Mouse (Mus musculus): ENCODE data around the gene Tspan12.
"Not testable (repeated sequence)": the region's sequence is repeated elsewhere in the genome, so short reads cannot be mapped to it uniquely, and the experiment has no call there.

Tspan12 gene

DNA sequence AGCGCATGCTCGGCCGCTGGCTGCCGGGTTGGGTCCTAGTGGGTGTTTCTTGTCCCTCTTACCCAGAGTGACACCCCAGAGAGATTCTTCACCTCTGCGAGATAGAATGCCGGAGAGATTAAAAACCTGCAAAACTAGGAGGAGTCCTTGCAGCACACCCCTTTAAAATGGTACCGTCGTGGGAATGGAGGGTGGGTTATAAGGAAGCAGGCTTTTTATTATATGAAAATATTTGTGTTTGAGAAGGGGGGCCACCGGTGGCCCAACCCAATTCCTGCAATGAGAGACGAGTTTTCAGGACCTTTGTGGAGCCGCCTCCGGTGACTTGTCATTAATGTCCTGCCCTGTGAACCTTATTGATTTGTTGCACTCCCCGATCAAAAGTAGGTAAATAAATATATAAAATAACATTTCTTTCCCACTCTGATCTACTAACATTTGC is at the start of gene Tspan12:
Gene Tspan12 (minus strand): TSS at position 172 of the 442 bp plus-strand sequence.
- DNase-seq, result peak in 1 of 2 experiments; percentile 46

DNA sequence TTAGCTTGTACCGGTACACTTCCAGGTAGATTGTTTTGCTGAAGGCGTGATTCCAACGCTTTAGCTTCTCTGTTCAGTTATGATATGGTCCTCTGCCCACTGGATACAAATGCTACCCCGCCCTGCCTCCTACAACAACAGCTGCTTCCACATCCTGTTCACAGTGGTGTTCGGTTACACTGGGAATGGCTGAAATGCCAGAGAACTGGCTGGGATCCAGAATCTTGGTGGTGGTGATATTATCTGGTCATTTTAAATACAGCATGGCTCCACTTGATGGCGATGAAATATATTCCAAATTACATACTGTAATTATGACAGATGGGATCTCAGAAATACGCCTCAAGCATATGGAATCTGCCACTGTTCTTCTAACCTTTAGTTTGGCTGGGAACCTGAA is 42.1 kb upstream of the Tspan12 start:
- DNase-seq, result peak; percentile 74 to 75

DNA sequence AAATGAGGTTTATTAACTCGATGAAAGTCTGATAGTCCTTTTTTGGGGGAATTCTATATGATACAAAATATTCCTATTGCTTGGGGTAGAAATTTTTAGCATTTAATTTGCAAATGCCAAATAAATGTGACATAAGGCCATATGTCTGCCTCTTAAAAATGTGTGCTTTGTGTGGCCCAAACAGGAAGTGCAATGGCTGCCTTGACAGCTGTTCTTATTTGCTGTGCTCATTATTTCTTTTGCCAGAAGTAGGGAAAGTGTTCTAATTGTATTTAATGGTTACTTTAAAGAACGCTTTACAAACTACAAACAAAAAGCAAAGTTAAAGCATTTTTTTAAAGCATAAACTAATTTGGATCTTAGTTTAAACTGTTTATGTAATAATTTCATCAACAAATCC is 36.8 kb upstream of the Tspan12 start:
- no peak for DNase-seq

DNA sequence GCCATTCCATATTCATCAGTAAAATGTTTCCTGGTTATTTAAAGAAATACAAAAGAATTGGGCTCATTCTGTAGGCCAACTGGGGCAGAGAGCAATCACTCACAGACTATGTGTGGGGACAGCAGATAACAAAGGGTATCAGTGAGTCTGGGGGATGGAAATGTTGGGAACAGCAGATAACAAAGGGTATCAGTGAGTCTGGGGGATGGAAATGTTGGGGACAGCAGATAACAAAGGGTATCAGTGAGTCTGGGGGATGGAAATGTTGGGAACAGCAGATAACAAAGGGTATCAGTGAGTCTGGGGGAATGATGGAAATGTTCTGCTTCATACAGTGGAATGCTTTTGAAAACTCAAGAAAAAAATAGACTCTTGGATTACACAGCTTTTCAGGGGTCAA is 35.7 kb upstream of the Tspan12 start:
- DNase-seq, result not testable (repeated sequence)

DNA sequence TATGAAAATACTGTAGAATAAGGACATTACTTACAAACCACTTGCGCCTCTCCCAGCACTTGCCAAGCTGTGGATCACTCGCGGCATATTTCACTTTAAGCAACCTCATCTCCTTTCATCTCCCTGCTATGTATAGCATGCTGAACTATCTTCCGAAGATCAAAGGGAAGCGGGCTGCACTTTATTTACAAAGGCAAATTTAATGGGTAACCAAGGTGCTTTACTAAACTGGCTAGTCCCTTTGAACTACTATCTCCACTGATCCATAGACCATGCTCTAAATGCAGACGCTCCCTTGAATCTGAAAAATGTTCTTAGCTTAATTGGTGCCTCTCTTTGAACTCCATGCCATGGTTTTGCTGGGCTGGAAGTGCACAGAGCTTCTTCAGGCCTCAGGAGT is 27.2 kb upstream of the Tspan12 start:
- no peak for DNase-seq

DNA sequence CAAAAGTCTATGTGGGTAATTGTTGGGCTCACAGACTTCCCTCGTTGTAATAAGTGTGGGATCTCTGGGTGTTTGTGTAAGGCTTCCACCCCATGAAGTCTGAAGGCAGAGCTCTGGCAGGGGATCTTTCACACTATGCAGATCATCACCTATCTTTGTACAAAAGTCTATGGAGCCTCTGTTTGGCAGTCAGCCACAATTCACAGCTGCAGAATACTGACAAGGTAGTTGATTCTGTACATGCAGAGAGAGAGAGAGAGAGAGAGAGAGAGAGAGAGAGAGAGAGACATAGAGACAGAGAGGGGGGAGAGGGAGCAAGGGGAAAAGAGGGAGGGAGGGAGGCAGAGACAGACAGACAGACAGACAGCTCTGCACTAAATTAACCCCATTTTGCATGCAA is 15.0 kb upstream of the Tspan12 start:
- no peak for DNase-seq

DNA sequence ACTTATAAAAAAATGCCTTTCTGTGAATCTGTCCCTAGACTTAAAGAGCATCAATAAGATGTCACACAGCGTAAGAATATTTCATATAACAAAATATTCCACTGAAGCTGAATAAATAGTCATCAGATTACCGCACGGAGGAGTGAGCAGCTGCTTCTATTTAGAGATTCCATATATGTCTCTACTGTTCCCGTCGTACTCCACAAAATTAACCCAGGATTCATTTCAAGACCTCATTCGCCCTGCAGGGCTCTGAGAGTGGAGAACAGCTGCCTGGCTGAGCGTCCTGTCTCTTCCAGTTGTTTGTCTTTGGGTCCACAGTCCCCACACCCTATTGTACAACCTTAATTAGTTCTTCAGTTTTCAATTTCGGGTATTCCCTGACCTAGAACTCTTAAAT is 11.9 kb upstream of the Tspan12 start:
- no peak for DNase-seq

DNA sequence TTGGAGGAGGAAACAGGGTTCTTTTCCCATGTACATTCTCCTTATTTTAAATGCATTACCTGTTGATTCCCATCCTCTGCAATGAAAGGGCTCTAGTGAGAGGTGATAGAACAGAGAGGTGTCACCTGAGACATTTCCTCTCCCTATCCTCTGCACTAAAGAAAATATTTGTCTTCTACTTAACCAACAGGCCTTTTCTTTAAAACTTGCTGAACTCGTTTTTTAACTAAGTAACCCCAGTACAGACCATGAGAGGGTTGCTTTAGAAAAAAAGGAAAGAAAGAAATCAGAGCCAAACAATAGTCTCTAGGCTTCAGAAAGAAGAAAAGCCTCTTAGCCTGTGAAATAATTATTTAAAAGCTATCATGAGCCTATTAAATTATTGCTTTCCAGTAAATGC is 11.2 kb upstream of the Tspan12 start:
- no peak for DNase-seq

DNA sequence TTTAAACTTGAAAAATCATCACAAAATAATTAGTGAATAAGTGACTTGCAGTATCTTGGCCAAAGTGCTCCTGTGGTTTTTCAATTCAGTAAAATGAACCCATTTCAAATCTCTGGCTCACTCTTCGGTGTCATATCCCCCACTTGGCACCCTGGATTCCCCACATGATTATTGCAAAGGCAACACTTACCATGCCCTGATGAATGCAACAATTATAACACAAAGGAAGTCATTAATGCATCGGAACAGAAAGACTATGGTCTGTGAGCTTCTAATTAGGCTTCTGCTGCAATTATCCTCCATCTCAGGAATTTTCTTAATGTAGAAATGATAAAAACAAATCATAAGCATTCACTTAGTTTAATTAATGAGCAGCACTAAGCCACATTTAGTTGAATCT is 9.0 kb upstream of the Tspan12 start:
- DNase-seq, result no peak

DNA sequence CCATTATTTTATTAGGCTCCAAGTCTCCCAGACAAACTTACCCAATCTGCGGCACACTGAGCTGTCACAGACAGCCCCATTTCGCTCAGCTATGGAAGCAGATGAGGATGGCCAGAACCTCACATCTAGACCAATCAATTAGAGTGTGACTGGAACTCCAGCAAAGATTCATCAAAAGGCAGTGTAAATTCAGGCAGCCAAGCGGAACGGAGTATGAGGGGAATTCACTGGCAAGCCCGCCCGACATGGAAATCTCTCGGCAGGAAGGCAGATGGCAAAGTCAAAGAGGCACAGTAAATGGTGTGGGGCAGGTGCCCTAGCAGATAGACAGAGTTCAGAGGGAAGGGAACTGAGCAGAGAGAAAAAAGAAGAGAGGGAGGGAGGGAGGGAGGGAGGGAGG is 5.5 kb upstream of the Tspan12 start:
- peak; percentile 45 to 51 for DNase-seq

DNA sequence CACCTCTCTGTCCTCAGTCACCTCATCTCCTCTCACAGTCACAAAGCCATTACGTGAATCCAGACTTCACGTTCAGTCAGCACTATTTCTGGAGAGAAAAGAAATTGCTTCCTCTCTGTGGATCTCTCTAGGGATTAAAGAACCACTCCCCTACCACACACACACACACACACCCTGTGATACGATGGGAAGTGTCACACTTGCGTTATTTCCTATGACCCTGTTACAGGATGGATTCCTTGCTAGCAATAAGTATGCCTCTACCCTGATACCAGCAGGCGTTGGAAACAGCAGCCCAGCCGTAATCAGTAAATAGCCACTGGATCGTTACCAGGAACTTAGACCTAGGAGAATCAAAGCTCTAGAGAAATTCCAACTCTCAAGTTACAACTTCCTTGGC is 3.6 kb upstream of the Tspan12 start:
- peak; percentile 38 to 44 for DNase-seq

DNA sequence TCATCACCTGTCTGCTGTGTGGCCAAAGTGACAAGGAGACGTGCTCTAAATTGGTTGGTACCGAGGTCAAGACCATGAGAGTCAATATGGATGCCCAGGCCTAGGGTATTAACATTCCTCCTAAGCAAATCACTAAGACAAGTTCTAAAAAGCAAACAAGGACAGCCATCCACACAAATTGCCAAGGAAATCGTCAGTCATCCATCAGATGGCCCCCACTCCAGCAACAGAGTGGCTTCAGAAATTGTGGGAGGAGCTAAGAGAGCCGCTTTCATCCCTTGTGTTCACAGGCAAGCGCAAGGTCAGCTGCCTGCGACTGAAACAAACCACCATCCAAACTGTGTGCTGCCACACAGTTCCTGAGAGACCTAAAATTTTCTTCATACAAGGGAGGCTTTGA is 1.0 kb upstream of the Tspan12 start:
- DNase-seq, result no peak

DNA sequence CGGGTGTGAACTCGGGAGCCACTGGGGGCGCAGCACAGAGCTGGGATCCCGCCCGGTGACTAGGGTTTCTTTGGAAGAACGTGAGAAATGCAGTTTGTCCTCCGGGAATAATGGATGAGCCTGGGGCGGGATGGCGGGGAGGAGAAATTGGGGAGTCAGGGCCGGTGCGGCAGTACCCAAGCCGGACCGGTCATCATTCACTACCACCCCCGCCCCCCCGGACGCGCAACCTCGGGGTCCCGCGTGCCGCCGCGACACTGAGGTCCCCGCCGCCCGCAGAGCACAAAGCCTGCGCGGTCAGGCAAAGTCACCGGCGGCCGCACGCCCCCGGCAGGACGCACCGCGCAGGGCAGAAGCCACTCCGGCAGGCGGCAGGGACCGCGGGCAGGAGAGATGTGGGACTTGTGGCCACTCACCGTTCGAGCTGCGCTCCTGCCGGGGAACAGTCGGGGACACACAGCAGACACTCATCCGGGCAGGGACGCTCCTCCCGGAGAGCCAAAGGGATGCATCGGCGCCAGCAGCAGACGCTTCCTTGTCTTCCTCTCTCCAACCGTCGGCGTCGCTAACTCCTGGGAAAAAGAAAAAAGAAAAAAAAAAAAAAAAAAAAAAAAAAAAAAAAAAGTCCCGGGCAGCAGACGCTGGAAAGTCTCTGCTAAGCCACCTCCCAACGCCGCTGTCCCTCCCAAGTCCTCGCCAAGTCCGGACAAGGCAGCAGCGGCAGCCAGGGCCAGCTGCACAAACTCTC is 545 bp downstream of the Tspan12 start:
- DNase-seq, result peak; percentile 85 to 93

DNA sequence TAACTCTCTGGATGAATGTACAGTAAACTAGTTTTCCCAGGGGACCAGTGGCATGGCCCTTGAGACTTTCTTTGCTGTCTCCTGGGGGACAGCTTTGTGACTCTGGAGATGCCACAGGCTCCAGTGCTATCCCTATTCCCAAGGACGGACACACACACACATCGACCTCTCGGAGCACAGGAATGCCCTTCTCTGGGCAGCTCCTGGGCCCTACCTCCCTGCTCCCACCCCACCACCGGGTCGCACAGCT is 1.0 kb downstream of the Tspan12 start:
- no peak for DNase-seq

DNA sequence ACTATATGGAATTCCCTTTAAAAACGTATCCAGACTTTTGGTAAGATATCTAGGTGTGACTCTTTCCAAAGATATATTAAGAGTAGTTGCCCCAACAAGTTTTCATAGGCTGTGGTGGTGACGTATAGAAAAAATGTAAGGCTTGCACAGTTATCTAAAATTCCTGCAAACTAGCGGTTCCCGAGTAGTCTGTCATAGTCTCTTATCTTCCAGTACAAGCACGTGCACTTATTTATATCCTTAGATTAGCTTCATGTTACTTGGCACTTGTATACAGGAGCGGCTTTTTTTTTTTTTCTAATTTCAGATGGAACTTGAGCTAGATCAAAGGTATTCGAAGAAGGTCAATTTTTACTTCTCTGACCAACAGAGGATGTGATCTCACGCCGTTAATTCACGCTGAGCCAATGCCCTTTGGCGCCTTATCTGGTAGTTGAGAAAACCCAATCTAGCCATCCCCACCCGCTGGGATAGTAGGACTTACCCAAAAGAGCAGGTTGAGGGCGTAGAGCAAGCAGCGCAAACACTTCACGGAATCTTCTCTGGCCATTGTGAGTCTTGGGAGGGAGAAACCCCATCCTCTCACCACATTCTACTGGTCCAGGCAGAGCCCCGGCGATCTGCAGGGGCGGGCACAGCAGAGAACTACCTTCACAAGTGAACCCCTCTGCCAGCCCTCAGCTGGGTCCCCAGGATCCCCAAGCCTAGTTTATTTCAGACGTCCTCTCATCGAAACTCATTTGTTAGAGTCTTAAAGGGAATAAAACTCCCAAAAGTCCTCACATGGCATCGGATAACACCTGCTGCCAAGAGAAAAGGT is 1.6 kb downstream of the Tspan12 start:
- peak; percentile 43 to 50 for DNase-seq

DNA sequence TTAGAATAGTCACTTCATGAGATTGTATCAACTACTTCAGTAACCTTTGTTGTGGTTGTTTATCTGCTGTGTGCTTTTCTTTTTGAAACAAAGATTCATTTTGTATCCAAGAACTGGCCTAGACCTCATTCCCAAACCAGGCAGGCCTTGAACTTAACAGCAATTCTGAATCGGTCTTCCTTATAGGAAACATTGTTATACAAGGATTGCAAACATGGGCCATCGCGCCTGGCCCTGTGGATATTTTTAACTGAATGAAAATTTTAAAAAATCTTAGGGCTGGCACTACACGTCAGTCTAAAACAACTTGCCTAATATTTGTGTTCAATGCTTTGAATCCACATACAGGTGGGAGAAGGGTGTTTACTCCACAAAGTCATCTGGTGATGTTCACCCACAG is 3.5 kb downstream of the Tspan12 start:
- DNase-seq, result no peak

DNA sequence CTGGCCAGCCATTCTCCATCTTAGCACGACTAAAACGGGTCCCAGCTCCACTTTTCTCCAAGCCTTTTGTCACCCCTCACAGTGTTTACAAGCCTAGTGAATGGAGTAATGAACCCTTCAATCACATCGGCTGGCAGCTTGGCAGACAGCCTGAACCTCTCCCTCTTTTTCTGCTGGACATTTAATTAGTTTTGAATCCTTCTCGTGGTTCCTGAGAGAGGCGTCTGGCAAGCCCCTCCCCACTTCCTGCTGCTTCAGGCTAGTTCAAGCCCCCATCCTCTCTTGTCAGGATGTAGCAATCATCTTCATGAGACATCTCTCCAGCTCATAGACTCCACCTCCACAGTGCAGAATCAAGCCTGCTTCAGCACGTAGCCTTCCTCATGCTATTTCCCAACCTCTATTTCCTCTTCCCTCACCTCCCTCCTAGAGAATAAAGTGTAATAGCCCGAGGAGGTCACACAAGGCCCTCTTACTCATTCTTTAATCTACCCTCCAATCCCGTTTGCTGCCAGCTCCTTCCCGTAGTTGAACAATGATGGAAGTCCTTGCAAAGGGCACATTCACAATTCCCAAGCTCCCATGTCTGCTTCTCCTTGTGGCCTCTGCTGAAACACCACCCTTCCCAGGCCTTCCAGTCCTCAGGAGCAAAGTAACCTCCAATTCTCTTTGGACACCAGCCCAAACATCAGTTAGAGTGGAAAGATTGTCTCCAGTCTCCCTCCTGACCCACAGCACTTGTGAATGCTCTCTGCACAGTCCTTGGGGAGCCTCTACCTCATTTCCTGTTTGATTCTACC is 12.1 kb downstream of the Tspan12 start:
- DNase-seq, result peak; percentile 37 to 38

DNA sequence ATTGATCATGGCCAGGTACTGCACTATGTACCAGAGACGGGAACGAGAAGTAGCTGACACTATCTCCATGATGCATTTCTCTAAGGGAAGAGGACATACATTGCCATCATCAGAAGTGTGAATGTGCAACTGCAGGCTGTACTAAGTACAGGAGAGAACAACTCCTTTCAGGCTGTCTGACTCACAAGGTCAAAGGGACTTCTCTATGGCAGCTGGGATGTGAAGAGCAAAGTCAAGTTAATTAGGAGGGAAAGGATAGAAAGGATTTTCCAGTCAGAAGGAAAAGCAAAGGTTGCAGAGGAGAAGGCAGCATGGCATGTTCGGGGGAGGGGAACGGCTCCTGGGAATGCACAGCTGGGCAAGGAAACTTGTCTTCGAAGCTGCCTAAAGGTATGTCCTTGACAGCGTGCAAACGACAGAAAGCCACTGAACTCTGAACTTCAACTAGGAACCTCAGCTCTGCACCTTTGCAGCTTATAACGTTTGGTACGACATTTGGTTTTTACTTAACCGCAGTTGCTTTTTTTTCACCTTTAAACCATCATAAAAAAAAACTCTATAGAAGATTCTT is 13.0 kb downstream of the Tspan12 start:
- DNase-seq, result peak in 1 of 2 experiments; percentile 43

DNA sequence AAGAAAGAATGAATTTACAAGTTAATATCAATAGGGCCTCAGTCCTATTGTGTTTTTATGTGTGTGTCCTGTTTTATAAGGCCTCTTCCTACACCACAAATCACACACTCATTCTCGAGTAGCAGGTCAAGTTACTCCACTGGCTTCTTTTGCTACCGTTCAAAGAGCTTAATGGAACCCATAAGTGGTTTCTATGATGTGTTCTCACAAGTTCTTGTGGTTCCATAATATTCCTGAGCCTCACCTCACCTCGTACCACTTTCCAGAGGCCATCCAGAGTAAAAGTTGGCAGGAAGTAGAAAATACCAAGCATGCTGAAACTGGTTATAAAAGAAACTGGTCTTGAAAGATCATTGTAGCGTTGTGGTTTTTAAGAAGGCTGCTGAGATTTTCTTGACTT is 18.8 kb downstream of the Tspan12 start:
- no peak for DNase-seq

DNA sequence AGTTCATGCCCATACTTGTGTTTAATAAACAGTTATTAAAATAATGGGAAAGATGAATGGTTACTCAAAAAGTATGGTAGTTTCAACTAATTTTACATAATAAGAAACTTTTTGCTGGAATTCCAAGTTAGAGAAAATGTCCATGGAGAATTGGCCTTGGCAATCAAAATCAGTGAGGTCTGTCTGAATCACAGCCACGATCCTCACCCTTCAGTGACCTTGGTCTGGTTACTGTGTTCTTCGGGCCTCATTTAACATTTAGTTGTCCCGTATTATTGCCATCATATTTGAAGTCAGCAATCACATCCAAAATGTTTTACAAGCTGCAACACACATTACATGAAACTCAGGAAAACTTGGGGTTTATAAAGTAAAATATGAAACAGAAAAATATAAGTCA is 20.4 kb downstream of the Tspan12 start:
- DNase-seq, result no peak

DNA sequence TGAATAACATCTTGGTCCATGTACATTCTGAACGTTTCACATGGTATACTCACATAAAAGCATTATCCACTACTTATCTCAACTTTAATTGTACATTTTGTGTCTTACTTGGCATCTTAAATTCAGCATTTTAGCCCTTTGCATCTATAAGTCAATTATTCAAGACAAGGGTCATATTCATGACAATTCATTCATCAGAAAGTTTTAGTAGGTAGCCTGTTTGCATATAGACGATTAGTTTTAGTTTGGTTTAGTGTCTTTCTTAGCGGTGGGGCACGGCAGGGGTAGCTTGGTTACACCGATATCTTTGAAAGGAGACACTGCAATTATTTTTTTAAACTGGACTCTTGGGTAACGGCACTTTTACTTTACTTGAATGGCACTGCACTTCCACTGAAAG is 21.4 kb downstream of the Tspan12 start:
- no peak for DNase-seq

DNA sequence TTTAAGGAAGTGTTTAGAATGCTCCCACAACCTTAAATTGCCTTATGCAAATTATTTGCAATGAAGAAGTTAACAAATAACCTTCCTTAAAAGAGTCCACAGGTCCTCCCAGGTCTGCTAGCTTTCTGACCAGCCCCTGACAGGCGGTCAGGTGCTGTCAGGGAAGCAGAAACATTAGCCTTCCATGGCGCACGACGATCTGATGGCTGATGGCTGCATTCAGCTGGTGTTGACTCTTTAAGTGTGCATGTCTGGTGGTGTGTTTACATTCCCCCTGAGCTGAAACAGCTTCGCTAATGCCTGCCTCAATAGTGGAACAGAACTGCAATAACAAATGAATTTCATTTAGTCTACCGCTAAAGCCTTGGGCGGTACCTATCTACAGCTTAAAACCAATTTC is 22.4 kb downstream of the Tspan12 start:
- DNase-seq, result no peak

DNA sequence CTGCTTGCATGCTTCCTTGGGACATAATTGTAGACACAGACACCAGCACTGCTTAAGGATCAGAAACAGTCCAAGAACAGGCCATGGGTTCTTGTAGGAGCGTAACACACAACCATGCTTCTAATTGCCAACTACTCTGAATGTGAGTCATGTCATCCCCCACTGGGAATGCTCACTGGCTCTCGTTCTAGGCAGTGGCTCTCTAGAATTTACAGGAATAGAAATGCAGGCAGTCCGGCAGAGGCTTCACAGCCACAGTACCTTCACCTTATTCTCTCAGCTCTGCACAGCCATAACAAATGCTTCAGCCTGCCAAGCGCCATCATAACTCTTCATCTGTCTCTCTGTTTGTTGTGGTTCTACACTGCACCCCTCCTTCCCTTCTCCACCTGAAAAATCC is 23.9 kb downstream of the Tspan12 start:
- DNase-seq, result no peak
